Mouse (Mus musculus) frontal cortex, adult (tissue): Measurements from ENCODE around the gene Slc24a4.
"Not testable (repeated sequence)": the region's sequence is repeated elsewhere in the genome, so short reads cannot be mapped to it uniquely, and the experiment has no call there.

Experiments
- ATAC-seq: cut with Nextera tagmentation; 2 replicates; pipeline ENCODE4 v1.9.2; 2017; ENCODE audit warnings: mild to moderate bottlenecking, moderate library complexity, mixed read lengths; ENCODE audit not compliant: low TSS enrichment

Gene Slc24a4

GRCm38 (mm10) chr12:102166691-102167261 is 38.2 kb downstream of the Slc24a4 start:
- no peak for ATAC-seq

DNA sequence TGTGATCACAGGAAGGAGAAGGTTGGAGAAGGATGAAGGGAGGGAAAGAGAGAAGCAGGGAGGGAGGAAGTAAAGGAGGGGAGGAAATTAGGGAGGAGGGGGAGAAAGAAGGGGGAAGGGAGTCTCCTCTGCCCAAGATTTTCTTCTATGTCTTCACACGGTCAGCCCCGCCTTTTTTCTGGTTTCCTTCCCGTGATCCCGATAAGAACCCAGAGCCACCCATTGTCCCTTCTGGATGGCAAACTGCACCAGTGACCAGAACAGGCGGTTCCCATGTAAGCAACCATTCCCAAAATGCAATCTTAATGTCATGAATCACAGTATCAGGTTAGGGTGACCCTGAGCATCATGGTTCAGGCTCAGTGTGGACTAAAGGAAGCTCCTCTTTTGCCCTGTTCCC is 38.8 kb downstream of the Slc24a4 start:
- no peak for ATAC-seq

- no peak for ATAC-seq
Observed at GRCm38 (mm10) chr12:102172746-102173145, 44.2 kb downstream of the Slc24a4 start.

GRCm38 (mm10) chr12:102173345-102173744 is 44.8 kb downstream of the Slc24a4 start:
- ATAC-seq: no peak

- no peak for ATAC-seq
Observed at GRCm38 (mm10) chr12:102180371-102181074, 52.0 kb downstream of the Slc24a4 start.

DNA sequence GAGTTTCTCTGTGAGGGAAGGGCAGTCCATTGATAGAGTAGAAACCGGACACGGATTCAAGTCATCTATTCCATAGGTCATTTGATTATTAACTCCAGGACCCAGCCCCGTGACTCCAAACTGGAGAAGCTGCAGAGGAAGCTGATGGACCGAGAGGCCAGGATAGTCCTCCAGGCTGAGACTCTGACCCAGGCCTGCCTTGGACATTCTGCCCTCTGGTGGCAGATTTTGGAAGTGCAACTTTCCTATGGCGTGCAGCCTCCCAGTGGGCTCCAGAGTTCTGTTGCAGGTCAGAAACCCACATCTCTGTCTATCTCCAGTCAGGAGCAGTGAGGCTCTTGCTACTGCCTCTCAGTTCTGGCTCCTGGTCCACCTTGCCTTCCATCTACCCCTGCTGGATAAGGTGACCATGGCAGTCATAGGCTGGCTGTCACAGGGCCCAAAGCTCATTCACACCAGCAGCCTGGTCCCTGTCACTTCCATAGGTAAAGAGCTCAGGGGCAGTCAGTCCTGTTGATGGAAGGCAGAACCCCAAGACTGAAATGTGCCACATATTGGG is 53.3 kb downstream of the Slc24a4 start:
- no peak for ATAC-seq

DNA sequence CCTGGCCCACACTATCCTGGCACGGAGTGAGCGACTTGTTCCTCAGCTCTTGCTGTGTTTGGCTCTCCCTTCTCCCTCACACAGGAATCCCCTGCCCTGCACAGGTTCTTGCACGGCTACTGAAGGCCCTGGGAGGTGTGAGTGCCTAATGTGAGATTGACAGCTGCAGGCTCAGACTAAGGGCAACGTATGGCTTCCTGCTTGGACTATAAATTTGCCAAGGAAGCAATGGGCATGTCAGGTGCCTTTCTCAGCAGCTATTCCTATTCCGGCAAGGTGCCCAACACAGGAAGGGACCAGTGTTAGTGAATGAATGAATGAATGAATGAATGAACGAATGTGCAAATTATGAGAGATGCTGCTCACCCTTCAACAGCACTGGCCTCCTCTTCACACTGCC is 54.1 kb downstream of the Slc24a4 start:
- no peak for ATAC-seq

DNA sequence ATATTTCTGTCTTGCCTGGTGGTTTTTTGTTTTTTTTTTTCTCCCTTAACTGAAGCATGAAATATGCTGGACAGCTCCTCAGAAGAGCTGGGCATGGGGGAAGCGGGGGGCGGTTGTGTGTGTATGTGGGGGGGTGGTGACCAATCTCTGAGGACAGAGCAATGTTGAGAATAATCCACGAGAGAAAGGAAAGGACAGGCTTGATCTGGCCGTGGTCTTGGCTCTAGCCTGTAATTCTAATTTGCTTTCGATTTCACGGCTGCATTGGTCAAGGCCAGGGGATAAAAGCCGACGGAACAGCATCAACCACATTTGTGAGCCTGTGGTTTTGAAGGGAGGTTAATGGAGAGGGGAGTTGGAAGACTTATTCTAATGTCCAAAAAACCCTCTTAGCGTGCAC is 54.7 kb downstream of the Slc24a4 start:
- ATAC-seq: 0 out of 2 replicates have a peak, but pooled peaks have one; percentile 12

GRCm38 (mm10) chr12:102190820-102191219 is 62.3 kb downstream of the Slc24a4 start:
- peak; percentile 89 for ATAC-seq

DNA sequence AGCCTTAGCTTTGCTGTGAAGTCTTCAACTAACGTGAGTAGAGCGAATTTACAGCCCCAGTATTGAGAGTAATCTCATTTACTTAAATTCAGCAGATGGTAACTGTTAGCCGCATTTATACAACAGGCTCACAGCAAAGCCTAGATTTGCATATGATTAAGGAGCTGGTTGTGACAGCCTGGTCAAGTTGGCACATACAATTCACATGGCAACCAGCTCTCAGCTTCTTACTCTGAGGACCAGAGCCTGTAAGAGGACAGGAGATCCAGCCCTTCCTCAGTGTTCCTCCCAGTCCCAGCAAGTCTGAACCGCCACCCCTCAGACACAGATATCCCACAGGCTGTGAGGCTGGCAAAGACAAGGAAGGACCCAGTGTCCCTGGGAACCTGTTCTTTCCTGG is 73.0 kb downstream of the Slc24a4 start:
- peak; percentile 74 for ATAC-seq

DNA sequence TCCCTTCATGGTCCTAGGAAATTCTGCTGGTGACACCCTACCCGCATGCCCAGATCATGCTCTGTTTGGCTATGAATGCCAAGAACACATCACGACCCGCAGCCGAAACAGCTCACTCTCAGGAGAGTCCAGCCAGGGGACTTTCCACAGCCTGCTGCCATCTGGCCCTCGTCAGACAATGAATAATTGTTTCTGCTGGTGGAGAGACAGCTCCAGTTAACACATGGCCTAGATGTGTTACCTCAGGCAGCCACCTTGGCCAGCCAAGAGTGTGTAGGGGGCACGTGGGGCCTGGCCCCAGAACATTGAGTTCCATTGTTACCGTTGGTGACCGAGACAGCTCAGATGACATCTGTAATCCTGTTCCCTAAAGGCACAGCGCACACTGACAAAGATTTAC is 74.4 kb downstream of the Slc24a4 start:
- ATAC-seq: no peak

- ATAC-seq: peak; percentile 66
Observed at GRCm38 (mm10) chr12:102206471-102206870, 77.9 kb downstream of the Slc24a4 start.

DNA sequence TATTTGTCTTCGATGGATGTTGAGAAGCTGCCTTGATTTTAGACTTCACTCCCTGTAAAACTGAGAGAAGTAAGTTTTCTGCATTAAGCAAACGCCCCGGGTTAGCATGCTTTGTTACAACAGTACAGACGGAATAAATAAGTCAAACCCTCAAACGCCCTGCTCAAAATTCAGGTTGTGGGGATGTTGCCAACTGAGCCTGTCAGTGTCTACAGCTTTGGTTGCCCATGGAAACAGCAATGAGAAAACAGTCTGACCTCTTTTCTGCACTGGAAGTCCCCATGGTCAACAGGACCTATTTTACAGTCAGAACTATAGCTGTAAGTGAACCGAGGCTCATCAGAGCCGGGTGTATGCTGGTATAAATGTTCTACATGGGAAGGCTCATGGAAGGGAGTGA is 78.7 kb downstream of the Slc24a4 start:
- no peak for ATAC-seq

- no peak for ATAC-seq
Observed at GRCm38 (mm10) chr12:102210801-102211200, 82.3 kb downstream of the Slc24a4 start.

- peak; percentile 67 for ATAC-seq
Observed at GRCm38 (mm10) chr12:102223404-102223803, 94.9 kb downstream of the Slc24a4 start.

- ATAC-seq: not testable (repeated sequence)
Observed at GRCm38 (mm10) chr12:102224112-102224511, 95.6 kb downstream of the Slc24a4 start.

- ATAC-seq: no peak
Observed at GRCm38 (mm10) chr12:102225165-102225564, 96.6 kb downstream of the Slc24a4 start.

DNA sequence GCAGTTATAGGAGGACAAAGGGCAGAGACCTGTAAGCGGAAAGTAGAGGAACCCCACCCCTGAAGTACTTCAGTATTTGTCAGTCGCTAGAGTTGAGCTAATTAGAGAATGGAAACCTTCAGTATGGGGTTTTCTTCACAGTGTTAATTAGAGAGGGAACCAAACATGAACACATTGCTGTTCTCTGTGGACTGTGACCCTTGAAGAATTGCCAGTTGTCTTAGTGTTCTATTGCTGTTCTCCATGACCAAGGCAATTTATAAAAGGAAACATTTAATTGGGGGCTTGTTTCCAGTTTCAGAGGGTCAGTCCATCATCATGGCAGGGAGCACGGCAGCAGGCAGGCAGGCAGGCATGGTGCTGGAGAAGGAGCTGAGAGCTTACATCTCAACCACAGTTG is 107.0 kb downstream of the Slc24a4 start:
- no peak for ATAC-seq

- ATAC-seq: no peak
Observed at GRCm38 (mm10) chr12:102236317-102236716, 107.8 kb downstream of the Slc24a4 start.

- 0 out of 2 replicates have a peak, but pooled peaks have one; percentile 33 for ATAC-seq
Observed at GRCm38 (mm10) chr12:102242076-102242722, 113.7 kb downstream of the Slc24a4 start.

GRCm38 (mm10) chr12:102243915-102244314 is 115.4 kb downstream of the Slc24a4 start:
- ATAC-seq: no peak

- no peak for ATAC-seq
Observed at GRCm38 (mm10) chr12:102246226-102246625, 117.7 kb downstream of the Slc24a4 start.

DNA sequence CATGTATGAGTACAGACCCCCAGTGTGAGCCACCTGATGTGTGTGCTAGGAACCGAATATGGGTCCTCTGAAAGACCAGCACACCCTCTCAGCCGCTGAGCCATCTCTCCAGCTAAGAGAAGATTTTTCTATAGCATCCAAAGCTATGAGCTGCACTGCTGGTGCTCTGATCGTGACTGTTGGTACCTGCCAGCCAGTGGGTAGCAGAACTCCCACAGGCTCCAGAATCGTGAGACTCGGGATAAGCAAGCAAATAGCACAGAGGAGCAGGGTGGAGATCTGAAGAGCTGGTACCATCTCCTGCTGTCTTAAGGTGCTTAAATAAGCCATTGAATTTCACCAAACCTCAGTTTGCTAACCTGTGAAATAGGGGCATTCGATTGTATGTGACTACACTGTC is 119.6 kb downstream of the Slc24a4 start:
- peak; percentile 82 for ATAC-seq
